19 mouse cellular contexts compared by ENCODE assay signal in genomic region chr13:90005561-90005960, GRCm38 (mm10).
"Had no signal": no experiment of that assay in that cellular context is flagged by ENCODE, and none has a peak within 500 bp of the region (broad histone marks: within the 10 kb centered on the region; RNA-seq: fewer than 3 reads in every experiment).

No protein-coding gene starts in this region.

- H3K4me1 ChIP-seq: lung, embryonic 15.5 days; midbrain, embryonic 12.5 days; neural tube, embryonic 13.5 days; neural tube, embryonic 15.5 days; stomach, embryonic 15.5 days had no signal

- H3K27ac ChIP-seq: lung, embryonic 15.5 days; macrophage; midbrain, embryonic 12.5 days; neural tube, embryonic 13.5 days; neural tube, embryonic 15.5 days; stomach, embryonic 15.5 days; stomach, postnatal 0 days had no signal

- H3K4me3 ChIP-seq: lung, embryonic 15.5 days; midbrain, embryonic 12.5 days; myocyte; neural tube, embryonic 13.5 days; neural tube, embryonic 15.5 days; stomach, embryonic 15.5 days had no signal

- H3K36me3 ChIP-seq: lung, embryonic 15.5 days; midbrain, embryonic 12.5 days; neural tube, embryonic 13.5 days; neural tube, embryonic 15.5 days; stomach, embryonic 15.5 days had no signal

- H3K27me3 ChIP-seq: lung, embryonic 15.5 days; megakaryocyte, embryonic 14.5 days; midbrain, embryonic 12.5 days; neural tube, embryonic 13.5 days; neural tube, embryonic 15.5 days; stomach, embryonic 15.5 days had no signal

- ATAC-seq: lung, postnatal 0 days; midbrain, embryonic 16.5 days had no signal

- DNase-seq: lung, adult 2 months; lung, postnatal 14 days; lung, postnatal 36 days; midbrain, embryonic 14.5 days; right cerebral cortex, postnatal 14 days; thymus, adult 2 months; thymus, postnatal 25 days; thymus, postnatal 4 days had no signal

- H3K9me3 ChIP-seq: lung, embryonic 15.5 days; megakaryocyte, embryonic 14.5 days; midbrain, embryonic 12.5 days; neural tube, embryonic 13.5 days; neural tube, embryonic 15.5 days; stomach, embryonic 15.5 days had no signal

- H3K9ac ChIP-seq: lung, embryonic 15.5 days; midbrain, embryonic 12.5 days; neural tube, embryonic 13.5 days; neural tube, embryonic 15.5 days; stomach, embryonic 15.5 days had no signal

- H3K4me2 ChIP-seq: lung, embryonic 15.5 days; midbrain, embryonic 12.5 days; neural tube, embryonic 13.5 days; neural tube, embryonic 15.5 days; stomach, embryonic 15.5 days had no signal
